Mouse (Mus musculus) MEL (cell line): ENCODE measurements around the gene Pdcd4. TPM values are rescaled to one million over a fixed set of nuclear protein-coding genes. Genes with fewer than 3 reads are reported as not detected.
A peak's percentile ranks its signal among the peaks of the same experiment; 100 is the strongest.

Source experiments
- DNase-seq: peaks from one replicate; pipeline ENCODE4 v3.0.0; 2011; ENCODE audit warnings: low read depth, low spot score
- H3K27ac ChIP-seq: 2 replicates; pipeline ENCODE4 v1.5.1; 2012; ENCODE audit warnings: low read depth, mild to moderate bottlenecking, control low read depth, low read length, moderate library complexity; ENCODE audit not compliant: control insufficient read depth
- H3K27me3 ChIP-seq, 2 experiments: fragments of 150-350 bp in 1 of 2; sonication (generic) in 1 of 2; 2 replicates each; pipeline ENCODE4 v1.6.1; 2012; ENCODE audit warnings: low read length in 2 of 2, mild to moderate bottlenecking in 2 of 2, improper control_type of control experiment in 1 of 2, moderate library complexity in 1 of 2; ENCODE audit not compliant: insufficient read depth in 2 of 2, control insufficient read depth in 1 of 2
- H3K36me3 ChIP-seq, 2 experiments: 2 replicates each; pipeline ENCODE4 v1.6.1; 2012 to 2014; ENCODE audit warnings: low read length in 2 of 2, improper control_type of control experiment in 1 of 2, inconsistent platforms in 1 of 2, mild to moderate bottlenecking in 1 of 2; ENCODE audit not compliant: insufficient read depth in 2 of 2, control insufficient read depth in 1 of 2
- H3K4me1 ChIP-seq, 2 experiments: fragments of 150-350 bp in 1 of 2; sonication (generic) in 1 of 2; 2 replicates each; pipeline ENCODE4 v1.6.1; 2012; ENCODE audit warnings: low read length in 2 of 2, improper control_type of control experiment in 1 of 2, mild to moderate bottlenecking in 1 of 2; ENCODE audit not compliant: insufficient read depth in 2 of 2, control insufficient read depth in 1 of 2
- H3K4me3 ChIP-seq, 2 experiments: fragments of 150-350 bp in 1 of 2; sonication (generic) in 1 of 2; 2 replicates each; pipeline ENCODE4 v1.5.1; 2012; ENCODE audit warnings: low read depth in 2 of 2, low read length in 2 of 2, mild to moderate bottlenecking in 2 of 2, moderate library complexity in 2 of 2, control low read depth in 1 of 2, improper control_type of control experiment in 1 of 2; ENCODE audit not compliant: control insufficient read depth in 1 of 2, insufficient read depth in 1 of 2
- H3K79me2 ChIP-seq: 2 replicates; pipeline ENCODE4 v1.6.1; 2012; ENCODE audit warnings: mild to moderate bottlenecking, low read length, moderate library complexity; ENCODE audit not compliant: control insufficient read depth, poor library complexity, insufficient read depth
- H3K9ac ChIP-seq: 2 replicates; pipeline ENCODE4 v1.6.1; 2012; ENCODE audit warnings: low read depth, mild to moderate bottlenecking, control low read depth, low read length, moderate library complexity; ENCODE audit not compliant: control insufficient read depth, poor library complexity, severe bottlenecking
- H3K9me3 ChIP-seq: fragments of 150-350 bp; sonication (generic); replicated peaks from 2 replicates; pipeline ENCODE4 v1.6.1; 2012; ENCODE audit warnings: mild to moderate bottlenecking, low read length, improper control_type of control experiment, moderate library complexity; ENCODE audit not compliant: insufficient read depth
- BHLHE40 ChIP-seq: IDR thresholded peaks from 2 replicates; pipeline ENCODE4 v1.6.1; 2012; ENCODE audit warnings: low read depth, mild to moderate bottlenecking, inconsistent platforms, low read length, improper control_type of control experiment, borderline replicate concordance
- CHD2 ChIP-seq: IDR thresholded peaks from 2 replicates; pipeline ENCODE4 v1.6.1; 2011; ENCODE audit warnings: low read length, improper control_type of control experiment
- CTCF ChIP-seq, 3 experiments: IDR thresholded peaks in 2 of 3; conservative IDR thresholded peaks in 1 of 3; 2 replicates each; pipeline ENCODE4 v1.5.1; 2011 to 2012; ENCODE audit warnings: low read length in 3 of 3, low read depth in 2 of 3, mild to moderate bottlenecking in 2 of 3, improper control_type of control experiment in 1 of 3, inconsistent platforms in 1 of 3, mixed read lengths in 1 of 3, moderate library complexity in 1 of 3; ENCODE audit not compliant: control insufficient read depth in 1 of 3, insufficient read depth in 1 of 3, poor library complexity in 1 of 3, severe bottlenecking in 1 of 3
- E2F4 ChIP-seq: IDR thresholded peaks from 2 replicates; pipeline ENCODE4 v1.6.1; 2011; ENCODE audit warnings: low read depth, low read length, improper control_type of control experiment, borderline replicate concordance
- ELF1 ChIP-seq: IDR thresholded peaks from 2 replicates; pipeline ENCODE4 v1.6.1; 2014; ENCODE audit warnings: low read depth, mild to moderate bottlenecking, inconsistent platforms, low read length, improper control_type of control experiment, moderate library complexity
- GABPA ChIP-seq: IDR thresholded peaks from 2 replicates; pipeline ENCODE4 v1.6.1; 2012; ENCODE audit warnings: low read depth, mild to moderate bottlenecking, inconsistent platforms, low read length, improper control_type of control experiment, moderate library complexity
- HCFC1 ChIP-seq: IDR thresholded peaks from 2 replicates; pipeline ENCODE4 v1.6.1; 2012; ENCODE audit warnings: low read depth, mild to moderate bottlenecking, inconsistent platforms, low read length, improper control_type of control experiment, moderate library complexity
- KAT2A ChIP-seq: conservative IDR thresholded peaks from 2 replicates; pipeline ENCODE4 v1.6.1; 2012; ENCODE audit warnings: low read depth, low read length, improper control_type of control experiment, inconsistent platforms
- MAFK ChIP-seq: IDR thresholded peaks from 2 replicates; pipeline ENCODE4 v1.6.1; 2011; ENCODE audit warnings: low read depth, mild to moderate bottlenecking, low read length, improper control_type of control experiment, borderline replicate concordance
- MYB ChIP-seq: IDR thresholded peaks from 2 replicates; pipeline ENCODE4 v1.6.1; 2011; ENCODE audit warnings: mild to moderate bottlenecking, low read depth, low read length, improper control_type of control experiment
- MYC ChIP-seq: IDR thresholded peaks from 2 replicates; pipeline ENCODE4 v1.6.1; 2011; ENCODE audit warnings: low read depth, mild to moderate bottlenecking, low read length, improper control_type of control experiment, moderate library complexity
- NELFE ChIP-seq: IDR thresholded peaks from 2 replicates; pipeline ENCODE4 v1.6.1; 2011; ENCODE audit warnings: low read depth, low read length, improper control_type of control experiment
- POLR2A ChIP-seq, 2 experiments: IDR thresholded peaks; 2 replicates each; pipeline ENCODE4 v1.6.1; 2011 to 2012; ENCODE audit warnings: low read length in 2 of 2, mild to moderate bottlenecking in 2 of 2, control low read depth in 1 of 2, improper control_type of control experiment in 1 of 2, low read depth in 1 of 2, moderate library complexity in 1 of 2; ENCODE audit not compliant: control insufficient read depth in 1 of 2, insufficient read depth in 1 of 2, poor library complexity in 1 of 2
- POLR2AphosphoS2 ChIP-seq: IDR thresholded peaks from 2 replicates; pipeline ENCODE4 v1.6.1; 2011; ENCODE audit warnings: low read length, improper control_type of control experiment
- POLR2AphosphoS5 ChIP-seq: IDR thresholded peaks from 2 replicates; pipeline ENCODE4 v1.6.1; 2012; ENCODE audit warnings: low read depth, borderline replicate concordance, mild to moderate bottlenecking, inconsistent platforms, low read length, moderate library complexity, mixed read lengths
- RAD21 ChIP-seq: IDR thresholded peaks from 2 replicates; pipeline ENCODE4 v1.6.1; 2011; ENCODE audit warnings: mild to moderate bottlenecking, low read depth, low read length, improper control_type of control experiment
- SIN3A ChIP-seq: IDR thresholded peaks from 2 replicates; pipeline ENCODE4 v1.6.1; 2012; ENCODE audit warnings: low read length, improper control_type of control experiment, inconsistent platforms
- UBTF ChIP-seq: IDR thresholded peaks from 2 replicates; pipeline ENCODE4 v1.6.1; 2012; ENCODE audit warnings: low read depth, mild to moderate bottlenecking, inconsistent platforms, low read length, improper control_type of control experiment, moderate library complexity, borderline replicate concordance; ENCODE audit not compliant: insufficient read depth
- USF1 ChIP-seq: IDR thresholded peaks from 2 replicates; pipeline ENCODE4 v1.6.1; 2014; ENCODE audit warnings: low read depth, mild to moderate bottlenecking, inconsistent platforms, low read length, improper control_type of control experiment, moderate library complexity
- ZKSCAN1 ChIP-seq: IDR thresholded peaks from 2 replicates; pipeline ENCODE4 v1.6.1; 2012; ENCODE audit warnings: low read depth, mild to moderate bottlenecking, inconsistent platforms, low read length, improper control_type of control experiment, moderate library complexity
- ZMIZ1 ChIP-seq: IDR thresholded peaks from 2 replicates; pipeline ENCODE4 v1.6.1; 2012; ENCODE audit warnings: low read depth, mild to moderate bottlenecking, inconsistent platforms, low read length, improper control_type of control experiment, moderate library complexity
- polyA plus RNA-seq, 2 experiments: library from polyadenylated mRNA; stranded (reverse) in 1 of 2; unstranded in 1 of 2; fragments of >175 nt in 1 of 2; fragments of >200 nt in 1 of 2; gene quantifications; 2 replicates each; pipeline versions ENCODE4 v1.2.1 to v1.2.4; 2012; ENCODE audit warnings: low replicate concordance in 2 of 2, low read depth in 1 of 2; ENCODE audit not compliant: insufficient read length in 2 of 2, insufficient read depth in 1 of 2, missing spikeins in 1 of 2
- total RNA-seq: library from RNA; depleted of rRNA; stranded (reverse); fragments of 300-350 nt; gene quantifications from 2 replicates; pipeline ENCODE4 v1.2.3, GENCODE M21; 2012

The Pdcd4 gene
- total and polyA plus RNA-seq, 3 experiments, result 30.0 to 37.6 TPM; not detected in 1

DNA sequence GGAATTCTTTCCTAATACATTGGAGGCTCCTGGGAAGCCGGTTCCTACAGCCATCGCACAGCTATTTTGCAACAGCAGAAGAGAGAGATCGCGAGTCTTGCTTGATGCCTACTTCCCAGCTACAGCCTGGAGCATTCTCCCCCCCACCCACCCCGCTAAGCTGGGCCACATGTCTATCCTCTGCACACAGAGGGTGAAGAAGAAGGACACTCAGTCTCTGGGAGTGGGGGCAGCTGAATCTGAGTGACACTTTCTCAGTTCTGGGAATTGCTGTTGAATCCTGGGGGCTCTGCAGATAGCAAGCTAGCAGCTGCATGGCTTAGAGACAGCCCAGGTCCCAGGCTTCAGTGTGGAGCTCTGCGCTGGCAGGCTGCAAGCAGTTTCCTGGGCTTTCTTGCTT lies 34.1 kb upstream of the Pdcd4 start:
- DNase-seq, result no peak
- H3K4me1 ChIP-seq, result no peaks in the 10 kb centered on the region
- TF ChIP-seq ZMIZ1, result no peak
- no peak for TF ChIP-seq POLR2AphosphoS5
- TF ChIP-seq SIN3A, result no peak
- no peak for TF ChIP-seq MYC
- TF ChIP-seq GABPA, result no peak
- TF ChIP-seq HCFC1, result no peak
- no peaks in the 10 kb centered on the region for H3K27me3 ChIP-seq
- H3K9ac ChIP-seq, result no peak overlapping the region
- no peak overlapping the region for H3K27ac ChIP-seq
- H3K4me3 ChIP-seq, result no peak overlapping the region
- H3K9me3 ChIP-seq, result no peaks in the 10 kb centered on the region
- H3K79me2 ChIP-seq, result no peaks in the 10 kb centered on the region
- no peaks in the 10 kb centered on the region; a peak in 1 of 4 replicates for H3K36me3 ChIP-seq

DNA sequence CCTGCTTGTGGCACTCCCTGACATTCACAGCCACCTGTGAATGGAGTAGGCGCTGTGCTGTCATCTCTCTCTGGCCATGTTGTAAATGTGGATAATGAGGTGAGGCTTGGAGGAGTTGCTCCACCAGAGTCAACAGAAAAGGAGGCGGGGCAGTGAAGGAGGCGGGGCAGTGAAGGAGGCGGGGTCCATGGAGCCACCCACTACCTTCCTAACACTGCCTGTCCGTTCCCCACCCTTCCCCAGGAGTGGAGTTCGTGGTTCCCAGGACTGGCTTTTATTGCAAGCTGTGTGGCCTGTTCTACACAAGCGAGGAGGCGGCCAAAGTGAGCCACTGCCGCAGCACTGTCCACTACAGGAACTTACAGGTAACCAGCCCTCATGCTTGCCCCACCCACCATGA lies 32.9 kb upstream of the Pdcd4 start:
- Histone ChIP-seq H3K27ac (no peak overlapping the region), H3K4me3 (no peak overlapping the region), H3K27me3 (no peaks in the 10 kb centered on the region), H3K9me3 (no peaks in the 10 kb centered on the region), H3K79me2 (no peaks in the 10 kb centered on the region), H3K36me3 (no peaks in the 10 kb centered on the region; a peak in 1 of 4 replicates), H3K9ac (no peak overlapping the region)
- peak; percentile 31 for DNase-seq
- TF ChIP-seq NELFE, result no peak
- TF ChIP-seq POLR2AphosphoS2, result no peak
- no peak for TF ChIP-seq CTCF (IDR thresholded peaks at IDR 0.05 in 2 of 3, conservative IDR thresholded peaks at IDR 0.05 in 1 of 3; ENCODE audit: control insufficient read depth in 1 of 3, insufficient read depth in 1 of 3, low read depth in 2 of 3, low read length in 3 of 3, poor library complexity in 1 of 3, severe bottlenecking in 1 of 3)
- no peak for TF ChIP-seq ELF1
- TF ChIP-seq MYB, result no peak
- no peak for TF ChIP-seq BHLHE40
- no peak for TF ChIP-seq ZMIZ1
- no peak for TF ChIP-seq POLR2A (IDR thresholded peaks at IDR 0.05; ENCODE audit: control insufficient read depth in 1 of 2, insufficient read depth in 1 of 2, low read depth in 1 of 2, low read length in 2 of 2, poor library complexity in 1 of 2)
- TF ChIP-seq E2F4, result no peak
- TF ChIP-seq USF1, result no peak
- no peak for TF ChIP-seq KAT2A
- no peak for TF ChIP-seq HCFC1
- TF ChIP-seq UBTF, result no peak
- no peak for TF ChIP-seq CHD2
- no peak for TF ChIP-seq RAD21
- TF ChIP-seq MAFK, result no peak
- no peak for TF ChIP-seq SIN3A
- TF ChIP-seq POLR2AphosphoS5, result no peak
- no peak for TF ChIP-seq ZKSCAN1
- TF ChIP-seq, all 39 proteins: peak for 0
- H3K4me1 ChIP-seq, result no peaks in the 10 kb centered on the region
